Mouse (Mus musculus) right cerebral cortex, postnatal 14 days (tissue): ENCODE data around the gene Aff1.

Source experiments
- DNase-seq: peaks from one replicate; pipeline ENCODE4 v3.0.0; 2022

The Aff1 gene

DNA sequence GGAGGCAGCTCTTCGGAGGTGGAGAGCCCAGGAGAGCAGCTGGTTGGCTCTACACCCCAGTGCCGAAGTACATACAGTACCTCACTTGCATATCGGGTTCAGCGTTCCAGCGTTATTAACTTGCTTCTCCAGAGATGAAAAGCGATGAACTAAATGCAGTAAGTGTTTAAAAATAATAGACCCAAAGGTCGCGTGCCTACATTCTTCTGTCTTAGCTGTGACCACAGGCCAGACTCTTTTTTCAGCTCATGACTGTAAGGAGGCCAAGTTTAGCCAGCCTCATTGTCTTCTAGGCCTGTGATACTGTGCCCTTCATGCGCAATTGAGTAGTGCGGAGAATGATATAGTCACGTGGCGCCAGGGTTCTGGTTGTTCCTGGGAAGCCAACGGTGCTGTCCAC, 83.3 kb downstream of the Aff1 start:
- no peak for DNase-seq

DNA sequence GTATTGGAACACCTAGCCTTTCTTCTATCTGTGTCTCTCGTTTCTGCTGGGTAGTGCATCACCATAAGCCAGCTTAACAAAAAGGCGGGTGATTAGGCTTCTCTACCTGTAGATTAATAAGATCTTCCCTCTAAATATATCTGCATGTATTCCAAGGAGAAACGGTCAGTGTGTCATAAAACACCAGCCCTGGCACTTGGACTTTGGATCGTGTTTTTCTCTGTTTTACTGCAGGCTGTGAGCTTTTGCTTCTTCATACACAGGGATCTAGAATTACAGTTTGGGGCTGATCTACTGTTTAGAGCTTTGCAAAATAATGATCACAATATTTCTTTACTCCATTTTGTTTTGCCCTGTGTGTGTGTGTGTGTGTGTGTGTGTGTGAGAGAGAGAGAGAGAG, 84.7 kb downstream of the Aff1 start:
- no peak for DNase-seq

DNA sequence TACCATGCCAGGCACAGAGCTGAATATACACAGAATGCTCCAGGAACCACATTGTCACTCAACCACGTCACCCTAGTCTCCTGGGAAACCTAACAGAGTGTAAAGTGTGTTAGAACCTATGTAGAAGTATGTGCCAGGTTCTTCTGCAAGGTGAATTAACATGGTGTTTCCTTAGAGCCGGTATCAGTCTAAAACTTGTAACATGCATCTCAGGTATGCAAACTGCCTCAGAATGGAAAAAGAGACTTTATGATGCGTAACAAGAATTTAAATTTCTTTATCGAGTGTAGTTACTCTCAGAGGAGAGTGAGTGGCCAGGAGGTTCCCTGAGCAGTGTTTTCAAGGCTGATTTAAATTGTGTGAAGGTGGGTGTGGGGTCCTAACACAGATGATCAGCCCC, 85.3 kb downstream of the Aff1 start:
- DNase-seq: no peak

DNA sequence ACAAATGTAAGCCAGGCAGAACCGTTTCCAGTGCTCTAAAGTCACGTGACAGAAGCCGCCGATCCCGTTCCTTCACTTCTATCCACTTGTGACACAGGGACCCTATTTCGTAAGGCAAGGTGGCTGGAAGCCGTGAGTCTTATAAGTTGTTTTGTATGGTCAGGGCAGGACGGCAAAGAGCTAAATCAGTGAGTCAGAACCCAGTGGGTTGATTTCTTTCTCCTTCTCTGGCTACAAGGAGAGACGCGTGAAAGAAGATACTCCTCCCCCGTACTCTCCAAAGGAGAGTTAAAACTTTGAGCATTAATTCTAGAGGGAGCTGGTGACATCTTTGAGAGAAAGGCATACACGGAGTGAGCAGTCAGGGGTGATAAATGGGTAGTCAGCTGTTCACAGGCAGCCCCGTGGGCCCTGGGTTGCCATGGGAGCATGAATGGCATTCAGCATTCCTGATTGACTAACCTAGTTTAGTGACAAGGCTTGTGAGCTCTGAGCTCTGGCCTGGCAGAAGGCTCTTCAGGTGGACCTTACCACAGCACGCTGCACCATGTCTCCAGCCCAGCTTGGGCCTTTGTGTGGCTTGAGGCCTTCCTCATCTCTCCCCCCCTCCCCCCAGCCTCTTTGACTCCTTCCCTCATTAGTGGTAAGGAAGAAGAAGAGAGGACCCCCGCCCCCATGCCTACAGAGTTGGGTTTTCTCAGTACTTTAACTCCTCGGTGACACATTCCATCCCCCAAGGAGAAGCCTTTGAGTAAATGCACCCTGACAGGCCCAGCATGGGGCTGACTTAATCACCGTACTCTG, 86.3 kb downstream of the Aff1 start:
- no peak for DNase-seq

DNA sequence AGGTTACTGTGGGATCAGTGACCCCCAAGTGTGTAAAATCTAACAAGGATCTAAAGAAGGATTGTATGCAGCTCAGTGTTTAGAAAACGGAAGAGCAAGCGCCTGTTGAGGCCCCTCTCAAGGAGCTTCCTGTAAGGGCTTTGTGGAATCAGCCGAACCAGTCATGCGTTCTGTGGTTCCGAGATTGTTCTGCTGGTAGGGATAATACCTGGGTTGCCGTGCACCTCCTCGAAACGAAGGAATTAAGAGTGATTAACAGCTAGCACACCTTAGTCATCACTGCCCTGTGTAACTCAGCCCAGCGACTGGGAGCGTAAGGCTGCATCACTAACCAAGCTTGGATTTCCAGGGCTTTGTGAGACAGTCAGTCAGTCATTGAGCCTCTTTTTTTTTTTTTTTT, 87.7 kb downstream of the Aff1 start:
- DNase-seq: no peak

DNA sequence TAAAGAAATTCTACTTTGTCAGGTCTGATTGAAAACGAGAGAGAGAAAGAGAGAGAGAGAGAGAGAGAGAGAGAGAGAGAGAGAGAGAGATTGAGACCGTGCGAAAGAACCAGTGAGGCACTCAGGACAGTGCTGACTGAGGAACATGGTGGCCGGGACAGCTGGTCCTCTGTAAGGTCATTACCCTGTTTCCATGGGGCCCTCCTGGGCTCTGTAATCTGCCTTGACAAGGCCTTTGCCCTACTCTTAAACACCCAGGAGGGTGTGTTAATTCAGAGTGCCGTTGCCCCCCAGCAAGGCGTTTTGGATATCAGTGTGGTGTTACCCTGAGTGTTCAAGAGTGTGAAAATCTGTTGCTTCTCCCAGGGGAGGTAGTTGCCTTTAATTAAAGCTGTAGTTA, 88.1 kb downstream of the Aff1 start:
- DNase-seq: no peak

DNA sequence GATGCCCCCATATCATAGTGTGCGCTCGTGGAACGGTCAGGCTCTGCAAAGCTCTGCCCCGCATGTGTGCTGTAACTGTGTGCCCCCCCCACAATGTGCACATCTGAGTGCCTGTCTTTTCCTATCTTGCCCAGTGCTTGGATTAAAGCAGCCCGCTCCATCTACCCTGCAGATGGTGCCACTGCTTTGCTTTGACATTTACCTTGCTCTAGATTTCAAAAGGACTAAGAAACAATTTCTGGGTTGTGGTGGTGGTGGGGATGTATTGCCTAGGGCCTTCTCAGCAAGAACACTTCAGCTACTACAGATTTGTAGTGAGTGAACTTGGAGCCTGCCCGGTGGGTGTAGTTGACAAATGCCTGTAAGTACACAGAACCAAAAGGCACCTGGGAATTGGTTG, 88.7 kb downstream of the Aff1 start:
- peak; percentile 56 for DNase-seq

DNA sequence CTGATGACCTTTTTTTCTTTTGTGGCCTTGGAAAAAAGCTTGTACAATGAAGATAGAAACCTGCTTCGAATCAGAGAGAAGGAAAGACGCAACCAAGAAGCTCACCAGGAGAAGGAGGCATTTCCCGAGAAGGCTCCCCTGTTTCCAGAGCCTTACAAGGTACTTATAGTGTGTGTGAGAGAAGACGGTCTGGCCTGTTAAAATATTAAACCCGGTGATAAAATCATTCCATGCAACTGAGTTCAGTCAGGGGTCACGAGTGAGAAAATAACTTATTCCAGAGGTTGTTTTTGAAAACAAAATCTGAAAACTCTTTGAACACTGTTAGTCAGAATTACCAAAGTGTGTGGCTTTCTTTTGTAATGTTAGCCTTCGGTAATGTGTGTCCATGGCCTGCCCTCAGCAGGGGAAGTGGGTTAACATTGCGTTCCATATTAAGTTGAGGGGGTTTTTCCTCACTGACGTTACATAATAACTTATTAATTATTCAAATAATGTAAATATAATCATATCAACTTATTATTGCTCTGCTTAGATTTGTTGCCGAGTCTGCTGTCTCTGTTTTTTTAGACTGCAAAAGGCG, 91.0 kb downstream of the Aff1 start:
- no peak for DNase-seq

DNA sequence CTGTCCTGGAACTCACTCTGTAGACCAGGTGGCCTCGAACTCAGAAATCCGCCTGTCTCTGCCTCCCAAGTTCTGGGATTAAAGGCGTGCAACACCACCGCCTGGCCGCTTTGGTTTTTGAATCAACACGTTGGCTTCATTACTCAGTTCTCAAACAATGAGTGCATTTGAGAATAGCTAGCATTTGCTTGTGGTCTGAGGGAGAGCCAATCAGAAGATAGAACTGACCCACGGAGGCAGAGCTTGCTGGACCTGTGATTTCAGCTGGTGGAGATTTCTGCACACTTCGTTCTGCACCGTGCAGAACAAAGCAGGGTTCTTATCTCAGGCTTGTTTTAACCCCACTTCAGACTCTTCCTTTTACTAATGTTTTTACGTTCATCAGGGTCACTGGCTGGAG, 93.9 kb downstream of the Aff1 start:
- no peak for DNase-seq

DNA sequence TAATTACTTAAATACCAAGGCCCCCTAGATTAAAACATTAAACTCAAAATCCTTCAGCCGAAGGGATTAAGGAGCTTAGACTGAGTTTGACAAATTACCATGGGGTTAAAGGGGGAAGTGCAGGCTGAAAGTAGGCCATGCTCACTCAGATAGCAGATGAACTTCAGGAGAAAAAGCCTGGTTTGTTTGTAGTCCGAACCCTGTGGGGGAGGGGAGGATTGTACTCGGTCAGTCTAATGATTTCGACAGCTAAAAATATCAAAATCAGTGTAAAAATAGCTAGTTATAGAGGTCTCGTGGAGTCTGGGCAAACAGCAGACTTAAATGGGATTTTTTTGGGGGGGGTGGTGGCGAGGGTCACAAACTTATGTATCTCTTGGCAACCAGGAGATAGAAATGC, 96.3 kb downstream of the Aff1 start:
- DNase-seq: no peak

DNA sequence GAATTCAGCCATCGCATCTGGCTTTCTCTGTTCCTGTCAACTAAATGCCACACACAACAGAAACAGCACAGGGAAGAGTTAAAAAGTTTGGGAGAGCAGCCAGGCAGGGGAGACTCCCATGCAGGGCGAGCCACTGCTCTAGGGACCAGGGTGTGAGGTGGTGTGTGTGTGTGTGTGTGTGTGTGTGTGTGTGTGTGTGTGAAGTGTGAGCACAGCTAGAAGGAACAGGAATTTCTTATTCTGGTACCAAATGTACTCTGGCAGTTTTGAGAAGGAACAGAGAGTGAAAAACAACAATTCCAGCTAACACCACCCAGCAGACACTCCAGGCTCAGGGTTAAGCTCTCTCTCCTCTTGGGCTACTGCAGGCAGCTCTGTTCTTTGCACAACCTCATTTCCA, 96.8 kb downstream of the Aff1 start:
- no peak for DNase-seq

DNA sequence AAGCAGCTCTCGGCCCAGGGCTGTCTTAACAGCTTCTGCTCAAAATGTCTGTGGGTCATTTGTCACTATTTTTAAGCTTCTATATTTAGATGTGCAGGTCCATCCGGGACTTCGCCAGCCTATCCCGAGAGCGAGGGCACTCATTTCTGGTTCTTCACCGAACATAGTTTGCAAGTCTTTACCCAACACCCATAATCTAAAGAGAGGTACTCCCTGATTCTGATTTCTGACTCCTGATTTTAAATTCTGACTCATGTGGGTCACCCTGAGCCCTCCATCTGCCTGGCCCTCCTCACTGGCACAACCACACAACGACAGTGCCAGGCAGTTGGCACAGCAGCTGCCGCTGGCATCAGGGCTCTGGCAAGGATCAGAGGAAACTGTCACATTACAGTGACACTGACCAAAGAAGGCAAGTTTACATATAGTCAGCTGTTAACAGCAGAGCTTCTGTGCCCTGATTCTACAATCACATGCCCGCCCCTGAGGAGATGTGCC, 97.5 kb downstream of the Aff1 start:
- peak; percentile 37 for DNase-seq

DNA sequence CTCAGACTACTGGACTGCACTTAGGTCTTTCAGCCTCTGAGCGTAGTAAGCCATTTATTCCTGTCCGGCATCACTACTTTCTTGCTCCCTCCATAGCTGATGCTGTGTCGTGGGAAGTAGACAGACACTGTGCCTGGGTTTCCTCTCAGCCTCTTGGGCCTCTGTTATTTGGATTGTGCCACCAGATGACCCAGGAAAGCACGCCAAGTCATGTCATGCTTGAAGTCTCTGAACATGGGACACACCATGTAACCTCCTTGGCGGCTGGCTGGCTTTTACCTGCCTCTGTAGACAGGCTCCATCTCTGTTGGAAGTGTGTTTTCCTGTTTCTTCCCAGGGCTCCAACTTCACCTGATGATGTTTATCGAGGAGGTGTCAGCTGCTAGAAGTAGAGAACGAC, 99.6 kb downstream of the Aff1 start:
- DNase-seq: no peak

DNA sequence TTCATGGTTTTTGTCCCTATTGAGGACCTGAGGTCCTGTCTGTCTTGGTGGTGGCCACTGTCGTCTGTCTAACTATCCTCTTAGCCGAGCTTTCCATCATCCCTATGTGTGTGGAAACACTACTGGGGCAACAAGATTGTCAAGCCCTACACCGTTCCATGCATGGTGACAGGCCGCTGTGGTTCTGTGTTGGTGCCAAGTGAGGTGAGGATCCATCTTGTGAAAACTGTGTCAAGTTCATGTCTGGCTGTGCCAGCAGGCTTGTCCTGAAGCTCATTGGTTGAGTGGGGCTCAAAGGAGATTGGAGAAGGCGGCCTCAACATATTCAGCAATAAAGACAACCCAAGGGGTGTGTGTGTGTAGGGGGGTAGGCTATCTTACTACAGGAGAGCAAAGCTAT, 102.9 kb downstream of the Aff1 start:
- DNase-seq: no peak

DNA sequence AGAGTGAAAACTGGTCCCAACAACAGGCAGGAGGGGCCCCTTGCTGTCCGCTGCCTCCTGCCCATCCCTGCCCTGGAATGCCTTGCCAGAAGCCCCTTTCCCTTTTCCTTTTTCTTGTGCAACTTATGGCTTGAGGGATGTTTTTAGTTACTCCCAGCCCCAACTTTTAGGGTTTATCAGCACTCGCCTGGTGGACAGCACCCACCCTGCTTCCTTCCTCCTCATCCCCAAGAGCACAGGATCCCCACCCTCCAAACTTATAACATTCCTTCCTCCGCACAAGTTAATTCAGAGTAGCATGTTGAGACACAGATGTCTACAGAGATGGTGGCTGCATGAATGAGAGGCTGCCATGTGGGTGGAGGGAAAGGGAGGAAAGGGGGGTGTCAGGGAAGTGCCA, 103.9 kb downstream of the Aff1 start:
- no peak for DNase-seq

DNA sequence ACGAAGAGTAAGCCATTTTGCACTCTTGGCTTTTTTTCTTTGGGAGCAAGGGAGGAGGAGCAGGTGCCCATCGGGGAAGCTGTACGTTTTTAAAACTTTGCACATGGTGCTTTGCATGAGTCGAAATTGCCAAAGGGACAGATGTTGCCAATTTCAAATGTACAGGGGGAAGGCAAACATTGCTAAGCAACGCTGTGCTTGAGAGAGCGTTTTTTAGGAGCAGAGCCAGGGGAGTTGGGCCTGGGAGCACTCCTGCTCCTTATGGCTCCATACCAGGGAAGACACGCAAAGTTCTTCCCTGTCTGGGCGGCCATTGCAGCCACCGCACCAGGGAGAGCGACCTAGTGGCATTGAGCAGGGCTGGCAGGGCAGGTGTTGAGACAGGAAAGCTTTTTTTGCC, 105.6 kb downstream of the Aff1 start:
- DNase-seq: peak; percentile 37

DNA sequence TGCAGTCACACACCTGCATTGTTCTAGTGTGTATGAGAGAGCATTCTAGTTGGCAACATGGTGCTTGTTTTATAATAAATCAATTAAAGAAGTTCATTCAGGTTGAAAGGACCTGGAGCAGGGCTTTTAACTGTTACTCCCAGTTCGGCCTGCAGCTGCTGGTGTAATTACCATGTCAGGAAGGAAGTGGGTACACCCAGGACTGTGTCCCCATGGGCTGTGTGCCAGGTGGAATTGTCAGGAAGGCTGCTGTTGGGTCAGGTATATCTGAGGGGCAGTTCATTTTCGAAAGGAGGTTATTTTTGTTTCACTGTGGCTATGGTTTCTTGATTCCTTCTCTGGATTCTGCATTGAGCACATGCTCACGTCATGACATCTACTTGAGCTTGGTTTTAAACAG, 107.3 kb downstream of the Aff1 start:
- DNase-seq: no peak

DNA sequence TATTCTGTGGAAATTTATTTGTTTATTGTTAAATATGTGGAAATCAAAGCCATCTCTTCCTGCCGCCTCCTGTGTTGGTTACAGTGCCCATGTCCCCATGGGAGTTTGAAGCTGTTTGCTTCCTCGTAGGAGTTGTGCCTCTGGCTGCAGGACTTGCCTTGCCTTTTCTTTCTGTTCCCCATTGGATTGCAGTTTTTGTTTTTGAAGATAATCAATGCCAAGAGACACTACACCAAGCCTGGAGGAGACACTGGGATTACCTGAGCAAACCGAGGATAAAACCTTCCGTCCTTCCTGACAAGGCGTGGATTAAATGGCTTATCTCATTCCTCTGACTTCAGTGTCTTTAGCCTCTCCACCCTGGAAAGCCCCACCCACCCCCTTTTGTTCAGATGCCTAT, 107.8 kb downstream of the Aff1 start:
- no peak for DNase-seq

DNA sequence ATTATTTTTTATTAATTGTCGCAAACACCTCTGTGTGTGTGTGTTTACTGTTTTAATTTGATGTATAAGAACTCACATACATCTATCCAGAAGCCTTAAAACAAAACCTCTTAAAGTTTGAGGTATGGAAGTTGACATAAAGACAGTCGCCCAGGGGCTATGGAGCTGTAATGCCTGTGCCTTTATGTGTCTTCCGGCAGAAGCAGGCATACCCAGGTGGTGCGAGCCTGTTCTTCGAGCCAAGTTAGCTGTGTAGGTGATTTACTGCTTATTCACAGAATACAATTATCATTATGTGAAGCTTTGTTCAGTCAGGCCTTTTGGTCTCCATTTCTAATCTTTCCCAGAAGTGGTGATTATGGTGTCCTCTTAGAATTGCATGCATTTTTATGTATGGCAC, 111.2 kb downstream of the Aff1 start:
- DNase-seq: no peak

DNA sequence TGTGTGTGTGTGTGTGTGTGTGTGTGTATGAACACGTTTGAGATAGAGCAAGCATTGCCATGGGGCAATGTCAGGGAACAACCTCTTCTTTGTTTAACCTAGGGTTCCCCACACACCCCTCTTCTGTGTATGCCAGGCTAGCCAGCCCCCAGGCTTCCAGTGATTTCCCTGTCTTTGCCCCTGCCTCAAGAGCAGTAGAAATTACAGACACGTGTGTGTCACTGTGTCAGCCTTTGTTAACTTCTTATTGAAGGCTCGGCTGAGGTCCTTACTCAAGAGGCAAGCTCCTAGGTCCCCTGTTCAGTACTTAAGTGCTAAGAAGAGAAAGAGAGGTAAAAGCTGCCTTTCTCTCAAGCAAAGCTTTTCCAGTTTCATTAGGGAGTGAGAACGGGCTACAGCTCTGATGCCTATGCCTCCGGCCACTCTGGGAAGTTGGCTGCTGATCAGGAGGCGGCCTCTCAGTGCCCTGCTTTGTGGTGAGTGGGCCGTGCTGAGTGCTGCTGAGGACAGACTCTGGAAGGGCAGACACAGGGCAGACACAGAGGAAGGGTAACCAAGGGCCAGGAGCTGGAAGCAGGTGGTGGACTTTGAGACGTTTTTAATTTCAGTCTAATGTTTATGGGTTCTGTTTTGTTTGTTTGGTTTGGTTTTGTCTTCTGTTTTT, 111.9 kb downstream of the Aff1 start:
- no peak for DNase-seq

DNA sequence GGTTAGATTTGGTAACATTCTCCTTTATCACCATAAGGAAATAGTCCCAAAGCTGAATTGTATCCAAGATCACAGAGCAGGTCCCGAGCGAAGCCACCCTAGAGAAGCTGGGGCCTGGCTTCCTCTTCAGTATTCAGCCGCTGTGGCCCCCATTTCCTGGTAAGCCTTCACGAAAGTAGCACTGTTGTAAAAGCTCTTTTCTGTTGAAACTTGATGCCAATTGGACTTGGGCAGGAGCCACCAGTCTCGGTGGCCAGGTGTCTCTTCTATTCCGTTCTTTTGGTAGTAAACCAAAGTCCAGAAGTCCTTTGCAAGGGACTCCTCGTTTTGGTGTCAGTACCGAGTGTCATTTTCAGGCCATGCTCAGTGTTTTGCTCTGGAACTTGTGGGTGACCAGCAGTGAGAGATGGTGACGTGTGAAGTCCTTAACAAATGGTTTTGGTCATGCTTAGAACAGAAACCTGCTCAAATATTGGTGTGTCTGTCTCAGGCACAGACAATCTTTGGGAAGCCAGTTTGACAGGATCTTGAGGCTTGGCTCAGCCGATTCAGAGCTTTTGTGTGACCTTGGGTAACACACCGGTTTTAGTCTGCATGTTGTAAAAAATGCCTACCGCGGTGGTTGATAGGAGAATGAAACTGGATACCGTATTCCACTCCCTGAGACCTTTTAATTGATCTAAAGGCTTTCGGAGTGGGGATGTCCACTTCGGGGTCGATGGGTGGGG, 114.8 kb downstream of the Aff1 start:
- no peak for DNase-seq

DNA sequence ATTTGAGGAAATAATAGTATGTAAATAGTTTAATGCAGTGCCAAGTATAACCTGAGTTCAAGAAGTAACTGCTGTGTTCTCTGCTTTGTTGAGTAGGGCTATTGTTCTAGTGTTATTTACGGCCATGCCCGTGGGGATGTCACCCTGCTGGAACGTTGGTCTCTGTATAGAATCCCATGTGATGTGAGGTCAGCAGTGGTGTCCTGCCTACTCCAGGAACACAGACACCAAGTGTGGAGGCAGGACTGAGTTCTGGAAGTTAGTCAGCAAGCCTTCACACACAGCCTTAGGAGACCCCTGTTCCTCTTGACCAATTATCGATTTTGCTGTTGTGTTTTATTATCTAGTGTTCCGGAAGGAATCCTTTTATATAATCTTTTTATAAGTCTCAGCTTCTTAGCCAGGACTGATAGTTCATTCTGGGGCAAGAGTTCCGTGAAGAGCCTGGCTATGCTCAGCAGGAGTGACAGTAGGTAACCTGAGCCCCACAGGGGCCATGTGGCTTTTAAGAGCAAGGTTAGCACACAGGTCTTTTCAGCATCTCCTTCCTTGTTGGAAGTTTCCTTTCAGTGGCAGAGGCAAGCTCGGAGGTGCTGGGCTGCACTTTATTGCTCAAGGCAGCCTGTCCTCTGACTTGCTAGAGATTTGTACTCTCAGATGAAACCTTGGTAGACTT, 115.6 kb downstream of the Aff1 start:
- no peak for DNase-seq
